Mouse (Mus musculus) c-Kit-positive CD71-positive TER-119-negative erythroid progenitor cells, embryonic 14.5 days (primary cell): ENCODE results near the gene Rabl6.

Experiments
- DNase-seq: peaks from one replicate; pipeline ENCODE4 v3.0.0-alpha.2; 2013; ENCODE audit warnings: low read depth

Gene Rabl6

DNA sequence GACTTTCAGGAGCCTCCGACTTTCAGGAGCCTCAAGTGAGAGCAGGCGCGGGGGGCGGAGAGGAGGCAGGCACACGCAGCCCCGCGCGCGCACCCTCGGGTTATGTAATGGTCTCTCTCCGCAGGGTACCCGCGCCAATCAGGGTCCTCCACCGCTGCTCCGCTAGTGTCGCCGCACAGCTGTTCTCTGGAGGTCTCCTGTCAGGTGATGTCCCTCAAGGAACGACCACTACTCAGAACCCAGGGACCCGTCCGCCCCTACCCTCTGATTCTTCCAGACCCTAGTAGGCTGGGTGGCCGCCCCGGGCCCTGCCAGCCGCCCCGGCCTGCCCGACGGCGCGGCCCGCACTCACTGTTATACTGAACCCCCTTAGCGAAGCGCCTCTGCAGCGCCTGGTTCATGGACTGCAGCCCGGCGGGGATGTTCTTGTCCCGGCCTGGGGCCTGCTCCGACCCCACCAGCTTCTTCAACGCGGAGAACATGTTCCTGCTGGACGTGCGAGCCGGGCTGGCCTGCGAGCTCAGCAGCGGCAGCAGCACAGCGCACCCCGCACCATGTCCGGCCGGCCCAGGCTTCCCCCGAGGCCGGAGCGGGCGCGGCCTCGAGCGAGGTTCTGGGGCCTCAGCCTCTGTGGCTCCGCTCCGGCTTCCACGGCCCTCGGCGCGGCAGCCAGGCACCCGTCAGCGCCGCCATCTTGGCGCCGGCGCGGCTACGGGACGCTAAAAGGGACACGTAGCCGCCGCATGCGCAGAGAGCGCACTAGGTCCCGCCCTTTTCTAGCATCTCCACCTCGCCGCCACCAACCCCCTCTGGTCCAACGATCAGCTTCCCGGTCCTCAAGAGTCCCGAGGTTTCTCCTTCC, at the start of gene Rabl6:
TSS of gene Rabl6 (minus strand) at position 761 of the 862 bp plus-strand sequence.
- DNase-seq, result peak; percentile 77

DNA sequence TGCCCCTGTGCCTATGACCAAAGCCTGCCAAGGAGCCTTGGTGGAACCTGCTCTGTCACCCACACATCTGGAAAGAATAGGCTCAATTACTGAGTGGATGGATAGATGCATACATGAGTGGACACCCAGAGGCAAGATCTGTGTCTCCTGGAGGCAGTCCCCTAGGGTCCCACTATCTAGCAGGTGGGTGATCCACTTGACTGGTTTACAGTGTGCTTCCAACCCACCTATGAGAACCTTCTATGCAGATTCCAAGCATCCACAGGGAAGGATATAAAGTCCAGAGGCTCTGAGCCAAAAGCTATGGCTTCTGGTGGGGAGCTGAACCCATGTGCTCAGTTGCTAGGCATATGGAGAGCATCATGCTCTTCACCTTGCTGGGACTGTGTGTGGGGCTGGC, 49.3 kb upstream of the Rabl6 start, which contains the start of gene Lcn5:
TSS of gene Lcn5 (plus strand) at position 301 of the 400 bp plus-strand sequence.
- no peak for DNase-seq

DNA sequence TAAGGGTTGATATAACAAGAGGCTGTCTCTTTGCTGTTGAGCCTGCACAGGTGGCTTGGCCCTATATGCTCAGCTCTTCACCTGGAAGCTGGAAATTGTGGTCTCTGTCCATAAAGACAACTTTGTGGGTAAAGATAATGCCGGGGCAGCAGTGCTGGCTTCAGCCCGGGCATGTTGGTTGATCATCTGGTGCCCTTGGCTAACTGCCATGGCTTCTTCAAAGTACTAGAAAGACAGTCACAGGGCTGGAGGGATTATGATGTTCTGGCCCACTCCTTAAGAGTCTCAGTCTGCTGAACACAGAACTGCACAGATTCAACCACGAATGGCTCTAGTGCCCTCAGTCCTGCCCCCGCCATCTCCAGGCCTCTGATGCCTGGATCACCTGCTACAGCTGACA, 48.9 kb upstream of the Rabl6 start:
- DNase-seq, result no peak

DNA sequence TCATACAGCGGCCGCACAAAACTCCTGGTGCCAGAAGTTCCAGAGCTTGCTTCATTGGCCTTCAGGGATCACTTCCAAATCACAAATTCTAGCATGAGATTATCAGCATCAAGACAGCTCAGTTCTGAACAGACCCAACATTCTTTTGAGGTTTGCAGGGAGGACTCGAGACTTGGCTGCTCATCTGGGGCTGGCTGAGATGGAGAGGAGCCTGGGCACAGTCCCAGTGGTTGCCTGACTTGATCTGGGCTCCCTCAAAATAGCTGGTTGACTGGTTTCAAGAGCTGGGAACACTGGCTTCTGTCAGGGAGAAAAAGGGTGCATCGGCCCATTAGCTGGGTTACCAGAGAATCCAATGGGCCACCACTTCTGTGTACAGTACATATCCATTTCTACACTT, 48.4 kb upstream of the Rabl6 start:
- no peak for DNase-seq

DNA sequence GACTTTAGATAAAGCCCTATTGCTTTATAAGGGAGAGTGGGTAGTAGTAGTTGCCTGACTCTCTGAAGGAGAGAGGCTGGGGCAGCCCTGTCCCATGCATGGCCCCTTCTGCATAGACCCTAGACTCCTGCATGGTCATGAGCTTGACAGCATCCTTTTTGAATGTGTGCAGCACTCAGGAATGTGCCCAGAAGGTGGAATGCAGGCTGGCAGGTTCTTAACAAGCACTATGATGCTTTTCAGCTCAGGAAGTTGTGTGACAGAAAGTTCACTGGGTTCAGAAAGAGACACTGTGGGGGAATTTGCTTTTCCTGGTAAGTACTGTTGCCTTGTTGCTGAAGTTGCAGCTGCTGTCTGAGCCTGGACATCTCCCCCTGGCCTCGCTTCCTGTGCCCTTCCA, 46.2 kb upstream of the Rabl6 start:
- no peak for DNase-seq

DNA sequence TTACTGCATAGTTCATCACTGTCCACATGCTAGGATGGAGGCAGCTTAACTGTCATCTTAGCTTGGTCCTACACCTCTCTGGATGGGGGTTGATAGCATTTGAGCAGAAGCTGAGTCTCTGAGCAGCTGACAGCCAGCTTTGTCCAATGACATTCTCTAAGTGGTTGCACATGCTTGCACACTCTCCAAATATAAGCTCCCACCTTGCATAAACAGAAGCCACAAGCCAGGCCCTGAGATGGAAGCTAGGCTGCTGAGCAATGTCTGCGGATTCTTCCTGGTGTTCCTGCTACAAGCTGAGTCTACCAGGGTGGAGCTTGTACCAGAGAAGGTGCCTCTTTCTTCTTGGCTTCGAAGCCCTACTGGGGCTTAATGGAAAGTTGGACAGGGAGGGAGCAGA, 44.6 kb upstream of the Rabl6 start, which contains the start of gene Lcn8:
TSS of gene Lcn8 (plus strand) at position 219 of the 400 bp plus-strand sequence.
- no peak for DNase-seq

DNA sequence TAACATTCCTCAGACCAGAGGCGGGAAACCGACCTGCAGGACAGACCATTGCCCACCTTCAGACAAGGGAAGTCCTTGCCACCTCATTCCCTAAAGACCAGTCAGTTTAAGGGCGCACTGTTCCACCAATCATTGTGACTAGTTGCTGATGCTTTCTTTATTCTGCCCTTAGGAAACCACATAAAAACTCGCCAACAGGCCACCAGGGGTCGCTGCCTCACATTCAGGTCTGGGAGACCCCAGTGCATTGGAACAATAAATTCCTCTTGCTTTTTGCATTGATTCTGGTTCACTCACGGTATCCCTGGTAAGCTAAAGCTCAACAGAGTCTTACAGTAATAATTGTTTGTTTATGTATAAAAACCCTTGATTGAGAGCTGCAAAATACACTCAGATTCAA, 31.6 kb upstream of the Rabl6 start:
- no peak for DNase-seq

DNA sequence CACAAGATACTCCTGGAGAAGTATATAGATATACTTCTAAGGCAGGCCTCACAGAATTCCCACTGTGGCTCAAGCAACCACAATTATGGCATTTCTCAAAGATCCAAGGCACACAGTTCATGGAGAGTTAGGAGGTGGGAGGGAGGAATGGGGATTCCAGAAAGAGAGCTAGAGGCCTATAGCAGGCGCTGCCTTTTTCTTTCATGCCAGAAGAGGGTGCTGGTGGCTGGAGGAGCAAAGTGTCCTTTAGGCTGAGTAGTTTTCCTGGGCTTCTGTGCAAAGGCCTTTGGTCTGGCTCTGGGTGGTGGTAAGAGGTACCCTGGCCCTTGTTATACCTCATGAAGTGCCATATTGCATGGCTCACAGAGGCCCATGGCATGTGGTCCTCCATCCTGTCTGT, 25.7 kb upstream of the Rabl6 start:
- no peak for DNase-seq

DNA sequence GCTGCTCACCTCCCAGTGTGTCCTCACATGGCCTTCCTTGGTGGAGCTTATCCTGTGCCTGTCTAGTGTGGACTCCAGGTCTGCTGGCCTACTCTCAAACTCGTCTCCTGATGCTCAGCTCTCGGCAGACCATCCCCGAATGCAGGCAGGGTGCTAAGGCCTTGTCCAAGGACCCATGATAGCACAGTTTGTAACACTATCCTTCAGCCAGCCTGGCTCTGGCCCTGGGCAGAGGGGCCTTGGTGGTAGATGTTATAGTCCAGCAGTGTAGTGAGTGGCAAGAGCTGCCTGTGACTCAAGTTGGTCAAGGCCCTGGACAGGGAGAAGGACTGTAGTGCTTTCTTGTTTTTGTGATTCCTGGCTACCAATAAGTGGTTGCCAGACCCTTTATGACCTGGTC, 25.3 kb upstream of the Rabl6 start:
- no peak for DNase-seq

DNA sequence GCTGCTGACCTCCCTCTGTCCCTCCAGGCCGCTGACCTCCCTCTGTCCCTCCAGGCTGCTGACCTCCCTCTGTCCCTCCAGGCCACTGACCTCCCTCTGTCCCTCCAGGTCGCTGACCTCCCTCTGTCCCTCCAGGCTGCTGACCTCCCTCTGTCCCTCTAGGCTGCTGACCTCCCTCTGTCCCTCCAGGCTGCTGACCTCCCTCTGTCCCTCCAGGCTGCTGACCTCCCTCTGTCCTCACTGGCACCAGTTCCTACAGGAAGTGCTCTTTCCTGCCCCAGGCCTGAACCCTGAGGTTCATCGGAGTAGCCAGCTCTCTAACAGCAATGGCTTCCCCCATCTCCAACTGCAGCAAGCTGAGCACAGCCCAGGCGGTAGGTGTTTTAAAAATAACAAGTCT, 20.4 kb upstream of the Rabl6 start:
- no peak for DNase-seq

DNA sequence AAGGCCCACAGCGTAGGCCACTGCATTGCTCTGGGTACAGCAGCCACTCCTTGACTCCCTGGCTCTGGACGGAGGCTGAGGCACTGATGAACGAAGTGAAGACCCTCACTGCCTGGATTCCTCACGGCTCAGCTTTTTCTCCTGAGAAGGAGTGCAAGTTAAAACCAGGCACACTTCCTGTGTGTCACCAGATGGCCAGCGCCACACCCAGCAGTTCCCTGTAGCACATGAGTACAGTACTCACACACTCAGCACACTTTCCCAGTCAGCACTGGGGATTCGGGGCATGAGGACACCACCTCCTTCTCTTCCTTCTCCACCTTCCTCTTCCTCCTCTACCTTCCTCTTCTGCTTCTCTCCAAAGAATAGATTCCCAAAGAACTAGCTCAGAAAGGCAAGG, 19.5 kb upstream of the Rabl6 start, which contains the start of gene Fcna:
TSS of gene Fcna (minus strand) at position 220 of the 400 bp plus-strand sequence.
- no peak for DNase-seq

DNA sequence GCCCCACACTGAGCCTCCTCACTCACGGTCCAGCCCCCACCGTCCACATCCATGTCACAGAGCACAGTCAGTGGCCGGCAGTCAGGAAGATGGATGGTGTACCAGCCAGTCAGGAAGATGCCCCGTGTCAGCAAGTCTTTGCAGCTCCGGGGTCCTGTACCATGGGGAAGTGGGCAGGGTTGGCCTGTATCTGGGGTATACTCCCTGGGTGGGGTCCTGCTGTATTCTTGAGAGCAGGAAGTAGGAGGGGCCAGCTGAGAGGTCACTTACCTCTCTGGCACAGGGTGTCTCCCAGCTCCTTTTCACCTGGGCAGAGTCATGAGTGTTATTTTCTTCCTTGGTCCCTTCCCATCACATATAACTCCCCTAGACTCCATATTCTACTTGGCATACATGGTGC, 17.7 kb upstream of the Rabl6 start:
- no peak for DNase-seq

DNA sequence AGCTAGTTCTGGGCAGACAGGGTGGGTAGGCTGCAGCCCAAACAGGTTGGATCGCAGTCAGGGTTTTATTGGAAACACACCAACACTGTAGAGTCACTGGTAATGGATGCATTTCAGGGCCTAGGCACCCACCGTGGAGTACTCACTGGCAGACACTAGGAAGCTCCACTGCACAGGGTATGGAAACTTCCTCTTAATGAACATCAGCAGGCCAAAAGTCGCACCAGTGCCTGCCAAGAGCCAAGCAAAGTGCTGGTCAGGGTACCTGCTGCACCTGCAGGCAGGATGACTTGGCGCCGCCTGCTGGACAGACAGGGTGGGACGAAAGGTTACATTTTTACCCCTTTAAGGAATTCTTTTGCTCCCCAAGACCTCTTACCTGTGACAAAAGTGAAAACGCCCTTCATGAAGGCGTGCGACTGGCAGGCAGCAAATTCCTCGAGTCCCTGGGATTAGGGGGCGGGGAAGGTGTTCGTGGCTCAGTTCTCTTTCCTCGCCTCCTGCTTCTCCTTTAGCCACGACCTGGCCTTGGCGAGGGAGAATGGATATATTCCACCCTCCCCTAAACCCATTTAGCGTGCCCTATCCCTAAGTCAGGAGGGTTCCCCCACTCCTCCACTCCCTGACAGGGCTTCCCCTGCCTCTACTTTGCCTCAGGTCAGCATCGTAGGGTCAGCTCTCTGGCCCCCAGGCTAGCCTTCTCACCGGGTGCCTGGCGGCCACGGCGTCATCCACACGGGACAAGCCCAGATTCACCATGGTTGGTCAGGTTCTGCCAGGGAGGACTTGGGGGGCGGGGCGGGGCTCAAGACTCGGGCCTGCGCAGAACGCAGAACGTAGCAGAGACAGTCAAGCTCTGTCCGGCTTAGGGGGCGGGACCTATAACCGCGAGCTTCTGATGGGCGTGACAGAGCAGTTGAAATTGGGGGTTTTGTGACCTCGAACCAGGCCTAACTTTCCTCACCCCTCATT, 13.2 kb upstream of the Rabl6 start, which contains the start of gene Tmem141:
TSS of gene Tmem141 (minus strand) at position 777 of the 972 bp plus-strand sequence.
- DNase-seq, result peak; percentile 62

DNA sequence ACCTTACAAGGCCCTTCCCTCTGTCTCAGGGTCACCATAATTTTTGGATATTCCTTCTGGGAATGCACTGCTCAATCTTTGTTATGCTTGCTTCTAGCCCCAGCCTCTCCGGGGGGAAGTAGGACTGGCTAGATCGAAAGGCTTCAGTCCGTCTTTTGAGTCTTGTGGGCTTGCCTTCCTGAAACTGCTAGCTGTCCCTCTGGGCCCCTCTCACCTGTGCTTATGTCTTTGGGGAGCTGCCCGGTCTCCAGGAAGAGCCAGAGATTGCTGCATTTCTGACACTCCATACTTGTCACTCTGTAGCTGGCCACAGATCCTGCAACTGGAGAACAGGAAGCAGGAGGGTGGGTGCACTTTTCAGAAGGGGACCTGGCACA, 12.5 kb upstream of the Rabl6 start:
- DNase-seq, result no peak

DNA sequence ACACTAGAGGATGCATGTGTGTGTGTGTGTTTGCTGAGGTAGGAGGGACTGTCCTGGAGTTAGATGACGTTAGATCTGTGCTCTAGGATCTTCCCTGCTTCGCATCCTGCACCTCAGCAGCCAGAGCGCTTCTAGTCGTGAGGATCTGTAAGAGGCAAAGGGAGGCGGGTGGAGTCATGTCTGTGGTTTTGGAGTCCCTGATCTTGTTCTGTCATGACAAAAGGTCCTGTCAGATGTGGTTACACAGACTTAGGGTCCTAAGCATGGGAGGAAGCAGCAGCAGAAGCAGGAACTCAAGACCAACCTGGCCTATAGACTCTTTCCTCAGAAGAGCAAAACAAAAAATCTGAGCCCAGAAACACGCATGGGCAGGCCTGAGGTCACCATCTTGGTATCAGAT, 12.1 kb upstream of the Rabl6 start:
- DNase-seq, result no peak

DNA sequence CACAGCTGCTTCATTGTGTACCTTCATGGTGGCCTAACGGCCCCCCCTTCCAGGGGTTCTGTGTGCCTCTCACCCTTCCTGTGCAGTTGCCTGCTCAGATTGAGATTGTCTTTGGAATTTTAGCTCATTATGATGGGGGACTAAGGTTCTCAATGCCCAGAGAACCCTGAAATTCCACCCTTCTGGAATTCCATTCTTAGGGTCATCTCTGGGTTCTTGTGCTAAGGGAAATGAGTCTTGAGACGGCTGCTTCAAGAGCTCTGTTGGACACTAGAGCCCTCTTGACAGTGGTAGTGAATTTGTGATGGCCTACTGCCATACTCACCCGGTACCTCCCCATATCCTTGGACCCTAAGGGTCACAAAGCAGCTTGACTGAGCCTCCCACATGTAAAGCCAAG, 9.3 kb upstream of the Rabl6 start, which contains the start of gene Ccdc183:
TSS of gene Ccdc183 (minus strand) at position 101 of the 400 bp plus-strand sequence.
- DNase-seq, result no peak

DNA sequence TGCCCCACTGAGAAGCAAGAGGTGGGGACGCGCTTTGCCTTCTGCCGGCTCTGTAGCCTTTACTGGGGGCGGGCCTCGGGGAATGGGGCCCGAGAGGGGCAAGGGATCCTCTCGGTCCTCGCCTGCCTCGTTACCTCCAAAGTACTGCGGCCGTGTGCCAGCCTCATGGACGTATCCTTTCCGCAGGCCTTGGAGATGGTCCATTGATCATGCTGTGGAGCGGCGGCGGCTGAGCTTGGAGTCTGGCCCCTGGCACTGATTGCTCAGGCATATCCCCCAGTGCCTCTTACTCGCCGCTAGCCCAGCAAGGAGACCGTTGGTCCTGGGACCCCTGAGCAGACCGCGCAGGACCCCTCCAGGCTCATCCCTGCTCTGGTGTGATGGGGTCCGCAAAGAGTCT, 8.1 kb upstream of the Rabl6 start:
- no peak for DNase-seq

DNA sequence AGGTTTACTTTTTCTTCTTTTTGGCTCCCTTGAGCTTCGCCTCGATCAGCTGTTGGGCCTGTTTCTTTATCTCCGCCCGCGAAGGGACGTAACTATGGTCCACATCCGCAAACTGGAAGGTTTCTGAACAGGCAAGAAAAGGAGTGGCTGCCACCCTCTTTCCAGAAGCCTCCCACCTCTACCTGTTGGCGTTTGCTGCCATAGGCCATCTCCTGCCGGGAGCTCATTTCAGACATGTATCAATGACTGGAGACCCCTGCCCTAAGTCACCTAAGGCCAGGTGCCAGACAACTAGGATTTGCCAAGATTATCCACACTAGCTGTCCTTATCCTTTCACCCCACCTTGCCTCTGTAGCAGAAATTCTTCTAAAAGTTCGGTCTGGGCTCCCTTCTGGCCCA, 350 bp upstream of the Rabl6 start:
- no peak for DNase-seq

DNA sequence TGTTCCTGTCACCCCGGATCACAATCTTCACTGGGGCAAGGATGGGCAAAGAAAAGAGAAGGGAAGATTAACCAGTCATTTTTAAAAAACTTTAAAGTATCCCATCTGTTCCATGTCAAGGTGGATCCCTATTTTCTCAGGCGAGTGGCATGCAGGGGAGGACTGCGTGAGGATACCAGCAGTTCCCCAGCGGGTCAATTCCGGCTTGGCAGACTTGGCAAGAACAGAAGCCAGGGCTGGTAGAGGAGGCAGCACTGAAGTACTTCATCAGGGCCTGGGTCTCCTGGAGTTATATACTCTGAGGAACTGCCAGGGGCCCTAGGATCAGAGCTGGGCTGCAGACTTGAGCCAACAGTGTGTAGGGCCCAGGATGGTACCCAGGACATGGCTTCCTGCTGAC, 5.8 kb downstream of the Rabl6 start:
- no peak for DNase-seq

DNA sequence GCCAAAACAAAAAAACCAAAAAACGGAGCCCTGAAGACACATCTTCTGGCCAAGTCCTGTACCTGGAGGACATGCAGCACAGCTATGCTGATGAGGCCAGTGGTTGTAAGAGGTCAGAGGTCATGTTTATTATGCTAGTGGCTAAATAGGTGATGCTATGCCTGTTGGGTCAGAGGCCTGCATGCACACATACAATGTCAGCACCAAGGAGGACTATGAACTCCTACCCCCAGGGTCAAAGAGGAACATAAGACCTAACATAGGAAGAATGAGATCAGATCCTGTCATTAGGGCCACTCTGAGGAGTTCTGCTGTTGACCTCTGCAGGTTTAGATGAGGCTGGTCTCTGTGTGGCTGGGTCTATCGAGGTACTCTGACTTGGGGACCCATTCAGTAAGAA, 8.3 kb downstream of the Rabl6 start:
- no peak for DNase-seq

DNA sequence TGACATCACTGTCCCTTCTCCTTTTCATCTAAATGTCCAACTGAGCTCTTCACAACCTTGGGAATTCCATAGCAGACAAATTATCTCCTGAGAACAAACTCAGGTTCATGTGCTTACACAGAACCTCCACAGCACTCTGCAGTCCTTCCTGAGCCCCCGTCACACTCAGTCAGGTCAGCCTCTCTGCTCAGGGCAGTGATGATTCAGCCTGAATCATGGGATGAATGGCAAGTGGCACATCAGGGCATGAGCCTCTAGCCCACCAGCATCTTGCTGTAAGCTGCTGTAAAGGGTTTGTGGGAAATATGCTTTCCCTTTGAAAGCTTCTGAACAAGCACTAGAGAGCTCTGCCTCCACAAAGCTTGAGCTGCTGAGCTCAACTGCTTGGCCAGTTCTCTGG, 9.6 kb downstream of the Rabl6 start:
- DNase-seq, result no peak

DNA sequence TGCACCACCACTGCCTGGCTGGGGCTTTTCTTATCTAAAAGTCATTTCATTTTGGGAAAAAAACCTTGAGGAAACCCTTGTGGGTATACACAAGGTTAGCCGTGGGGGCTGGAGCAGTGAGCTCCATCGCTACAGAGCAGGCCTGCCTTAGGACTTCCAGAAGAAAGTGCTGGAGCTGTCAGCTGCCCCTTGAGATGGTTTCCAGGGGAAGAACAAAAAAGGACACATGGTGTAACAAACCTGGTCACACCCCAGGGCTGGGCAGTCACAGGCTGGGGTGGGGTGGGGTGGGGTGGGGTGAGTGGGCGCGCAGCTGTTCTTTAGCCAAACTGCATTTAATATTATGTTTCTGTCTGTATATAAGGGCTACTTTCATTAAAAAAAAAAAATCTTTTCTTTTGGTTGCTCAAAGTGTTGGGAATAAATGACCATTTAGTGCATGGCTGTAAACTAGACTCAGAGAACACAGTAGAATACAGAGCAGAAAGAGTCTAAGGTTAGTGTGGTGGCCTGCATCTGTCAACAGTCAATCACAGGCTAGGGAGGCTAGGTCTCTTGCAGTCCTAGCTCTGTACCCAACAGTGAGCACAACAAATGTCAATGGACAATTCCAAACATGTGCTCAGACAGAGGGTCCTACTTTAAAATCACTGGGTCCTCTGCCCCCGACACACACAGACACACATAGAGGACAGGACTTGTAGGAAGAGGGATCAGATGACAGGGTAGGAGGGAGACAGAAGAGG, 11.4 kb downstream of the Rabl6 start:
- no peak for DNase-seq
